Mouse (Mus musculus) hindbrain, embryonic 10.5 days (tissue): Measurements from ENCODE around the gene Apoc4. TPM values are rescaled to one million over a fixed set of nuclear protein-coding genes. Genes with fewer than 3 reads are reported as not detected.
A peak's percentile ranks its signal among the peaks of the same experiment; 100 is the strongest.

ENCODE experiments used
- DNase-seq: peaks from one replicate; pipeline ENCODE4 v3.0.0-alpha.2; 2017; ENCODE audit warnings: low spot score
- H3K27ac ChIP-seq: fragments of 300-500 bp; sonication (generic); 2 replicates; pipeline ENCODE4 v1.5.1; 2016; ENCODE audit warnings: mild to moderate bottlenecking, moderate library complexity
- H3K27me3 ChIP-seq: fragments of 300-500 bp; sonication (generic); 2 replicates; pipeline ENCODE4 v1.6.1; 2016; ENCODE audit warnings: mild to moderate bottlenecking; ENCODE audit not compliant: poor library complexity, insufficient read depth, severe bottlenecking
- H3K36me3 ChIP-seq: fragments of 300-500 bp; sonication (generic); 2 replicates; pipeline ENCODE4 v1.6.1; 2016; ENCODE audit warnings: mild to moderate bottlenecking, moderate library complexity
- H3K4me1 ChIP-seq: fragments of 300-500 bp; sonication (generic); replicated peaks from 2 replicates; pipeline ENCODE4 v1.6.1; 2016; ENCODE audit warnings: mild to moderate bottlenecking
- H3K4me3 ChIP-seq: fragments of 300-500 bp; sonication (generic); 2 replicates; pipeline ENCODE4 v1.5.1; 2016; ENCODE audit warnings: mild to moderate bottlenecking, moderate library complexity
- H3K9me3 ChIP-seq: fragments of 300-500 bp; sonication (generic); 2 replicates; pipeline ENCODE4 v1.6.1; 2016; ENCODE audit warnings: mild to moderate bottlenecking, moderate library complexity
- WGBS: fragments of 180-500 bp; shearing (Covaris S2); methylation state at CpG from one replicate; pipeline ENCODE4 v1.1.7; 2016; 5-methylcytosine and 5-hydroxymethylcytosine counted together
- polyA plus RNA-seq: library from polyadenylated mRNA; unstranded; fragments of >200 nt; fragmentation: Nextera tagmentation; extraction: Ambion mirVana; gene quantifications from 2 replicates; pipeline ENCODE4 v1.2.1, GENCODE M21; 2016

Apoc4 gene
- polyA plus RNA-seq, 1 experiment from 2014 or later: not detected

DNA sequence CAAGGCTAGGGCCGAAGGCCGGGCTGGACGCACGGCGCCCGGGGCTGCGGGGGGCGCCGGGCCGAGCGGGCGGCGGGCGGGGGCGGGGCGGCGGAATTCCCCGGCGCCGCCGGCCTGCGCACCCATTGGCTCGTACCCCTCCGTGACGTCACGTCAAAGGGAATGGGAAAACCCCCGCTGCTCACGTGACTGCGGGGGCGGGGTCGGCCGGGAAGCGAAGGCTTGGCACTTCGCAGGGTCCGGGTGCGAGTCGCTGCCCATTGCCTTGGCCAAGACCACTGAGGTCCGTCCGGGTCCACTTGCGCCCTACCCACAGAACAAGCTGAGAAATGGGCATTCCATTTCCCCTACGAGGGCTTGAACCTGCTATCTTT lies 51.9 kb downstream of the Apoc4 start, which contains the start of gene Relb:
TSS of gene Relb (minus strand) at position 78 of the 374 bp plus-strand sequence.
- WGBS: 1% methylated on average over 40 of the region's 41 CpGs
- H3K4me1 ChIP-seq: peaks cover 22% of the 10 kb centered on the region; the same call in 1 of the 2 replicates
- peak within 1 kb of the TSS; percentile 74 for H3K27ac ChIP-seq
- DNase-seq: peak; percentile 90
- H3K4me3 ChIP-seq: peak within 1 kb of the TSS; percentile 71
- H3K36me3 ChIP-seq: peaks cover 27% of the 10 kb centered on the region
- 0 out of 2 replicates have a peak, but pooled peaks cover 5% of the 10 kb centered on the region for H3K9me3 ChIP-seq
- H3K27me3 ChIP-seq: no peaks in the 10 kb centered on the region

DNA sequence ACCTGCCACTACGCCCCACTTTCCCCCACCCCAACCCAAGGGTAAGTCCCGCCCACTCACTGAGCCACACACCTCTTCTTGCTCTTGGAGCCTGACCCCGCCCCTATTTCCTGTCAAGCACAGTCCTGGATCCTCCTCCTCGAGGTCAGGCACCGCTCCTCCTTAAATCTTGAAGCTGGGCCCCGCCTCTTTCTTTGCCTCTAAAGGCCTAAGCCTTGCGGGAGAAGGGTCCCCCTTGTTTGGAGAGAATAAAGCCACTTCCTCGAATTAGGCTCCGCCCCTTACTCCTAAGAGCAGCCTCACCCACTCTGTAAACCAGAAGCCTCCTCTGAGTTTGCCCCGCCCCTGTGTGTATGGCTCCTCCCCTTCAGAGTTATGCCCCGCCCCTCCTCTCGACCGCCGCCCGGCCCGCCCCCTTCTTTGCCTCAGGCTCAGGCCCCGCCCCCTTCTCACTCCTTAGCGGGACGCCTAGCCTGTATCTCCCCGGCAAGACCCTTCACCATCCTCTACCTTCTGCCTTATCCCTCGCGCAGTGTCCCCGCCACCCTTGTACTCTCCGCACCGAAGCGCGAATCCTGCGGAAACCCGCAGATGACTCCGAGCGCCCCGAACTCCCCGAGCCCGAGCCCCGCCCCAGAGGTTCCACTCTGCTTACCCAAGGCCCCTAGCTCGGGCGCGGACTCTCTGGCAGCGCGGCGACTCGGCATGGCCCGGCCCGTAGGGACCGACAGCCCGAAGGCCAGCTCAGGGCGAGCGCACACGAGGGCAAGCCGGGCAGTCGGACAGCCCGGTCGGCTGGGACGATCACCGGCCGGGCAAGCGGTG lies 52.5 kb downstream of the Apoc4 start:
- Histone ChIP-seq H3K27ac (peak overlapping the region; percentile 74), H3K27me3 (no peaks in the 10 kb centered on the region), H3K4me3 (peak overlapping the region; percentile 71), H3K4me1 (peaks cover 22% of the 10 kb centered on the region; the same call in 1 of the 2 replicates), H3K9me3 (0 out of 2 replicates have a peak, but pooled peaks cover 5% of the 10 kb centered on the region), H3K36me3 (peaks cover 21% of the 10 kb centered on the region)
- WGBS: under 1% methylated on average over 57 of the region's 57 CpGs
- DNase-seq: peak; percentile 95

- Histone ChIP-seq H3K27me3 (no peaks in the 10 kb centered on the region), H3K4me3 (peak overlapping the region; percentile 71), H3K27ac (peak overlapping the region; percentile 74), H3K9me3 (0 out of 2 replicates have a peak, but pooled peaks cover 5% of the 10 kb centered on the region), H3K36me3 (peaks cover 15% of the 10 kb centered on the region), H3K4me1 (peaks cover 22% of the 10 kb centered on the region; the same call in 1 of the 2 replicates)
- 16% methylated on average over 17 of the region's 17 CpGs for WGBS
- no peak for DNase-seq
These were observed 53.1 kb downstream of the Apoc4 start for GRCm38 (mm10) chr7:19628192-19628535.

Other genes with a start within 250 kb of the Apoc4 start
- 9.3 and 13.6 TPM in 2 replicates for gene Mark4, start 222.7 kb downstream of the Apoc4 start, polyA plus RNA-seq
- 0.39 and 0.80 TPM in 2 replicates for gene Exoc3l2, start 218.1 kb downstream of the Apoc4 start, polyA plus RNA-seq
- 2.4 and 3.8 TPM in 2 replicates for gene Bloc1s3, start 173.1 kb downstream of the Apoc4 start, polyA plus RNA-seq
- gene Trappc6a, start 173.1 kb downstream of the Apoc4 start, polyA plus RNA-seq: 68.8 and 71.4 TPM in 2 replicates
- 0.09 and 0.10 TPM in 2 replicates for gene Nkpd1, start 163.6 kb downstream of the Apoc4 start, polyA plus RNA-seq
- gene Ppp1r37, start 118.4 kb downstream of the Apoc4 start, polyA plus RNA-seq: 22.6 and 30.4 TPM in 2 replicates
- gene Zfp296, start 104.2 kb downstream of the Apoc4 start, polyA plus RNA-seq: 0.22 and 0.72 TPM in 2 replicates
- gene Gemin7, start 103.9 kb downstream of the Apoc4 start, polyA plus RNA-seq: 177 and 188 TPM in 2 replicates
- 57.5 and 68.8 TPM in 2 replicates for gene Clasrp, start 77.0 kb downstream of the Apoc4 start, polyA plus RNA-seq
- gene Relb, start 52.0 kb downstream of the Apoc4 start, polyA plus RNA-seq: 4.4 and 6.1 TPM in 2 replicates
- gene Clptm1, start 16.4 kb downstream of the Apoc4 start, polyA plus RNA-seq: 83.8 and 99.9 TPM in 2 replicates
- gene Apoc2, start 3.5 kb downstream of the Apoc4 start, polyA plus RNA-seq: 0.30 TPM in 1 of 2 replicates, not detected in the other
- not detected in 2 replicates for gene Gm44805, start 56 bp downstream of the Apoc4 start, polyA plus RNA-seq
- gene Apoc1, start 11.2 kb upstream of the Apoc4 start, polyA plus RNA-seq: 2.2 and 2.3 TPM in 2 replicates
- gene Apoe, start 17.7 kb upstream of the Apoc4 start, polyA plus RNA-seq: 179 and 230 TPM in 2 replicates
- 209 and 211 TPM in 2 replicates for gene Tomm40, start 34.0 kb upstream of the Apoc4 start, polyA plus RNA-seq
- 89.0 and 99.8 TPM in 2 replicates for gene Nectin2, start 69.0 kb upstream of the Apoc4 start, polyA plus RNA-seq
- 46.8 and 57.3 TPM in 2 replicates for gene Bcam, start 89.5 kb upstream of the Apoc4 start, polyA plus RNA-seq
- 1.2 and 1.8 TPM in 2 replicates for gene Cblc, start 115.3 kb upstream of the Apoc4 start, polyA plus RNA-seq
- gene Bcl3, start 141.3 kb upstream of the Apoc4 start, polyA plus RNA-seq: 0.60 and 0.78 TPM in 2 replicates
- 0.20 TPM in 1 of 2 replicates, not detected in the other for gene Gm19345, start 170.5 kb upstream of the Apoc4 start, polyA plus RNA-seq
- not detected in 2 replicates for gene Ceacam16, start 179.8 kb upstream of the Apoc4 start, polyA plus RNA-seq
- gene Ceacam19, start 206.5 kb upstream of the Apoc4 start, polyA plus RNA-seq: not detected in 2 replicates
- gene Pvr, start 239.7 kb upstream of the Apoc4 start, polyA plus RNA-seq: 4.4 and 5.4 TPM in 2 replicates